Mouse (Mus musculus) ES-E14 (cell line): ENCODE measurements around the gene Eya2. TPM values are rescaled to one million over a fixed set of nuclear protein-coding genes. Genes with fewer than 3 reads are reported as not detected.
A peak's percentile ranks its signal among the peaks of the same experiment; 100 is the strongest.
"Not testable (repeated sequence)": the region's sequence is repeated elsewhere in the genome, so short reads cannot be mapped to it uniquely, and the experiment has no call there.

Experiments used
- DNase-seq: peaks from one replicate; pipeline ENCODE4 v3.0.0-alpha.2; 2013; ENCODE audit warnings: low read depth, low spot score
- H3K27ac ChIP-seq: 2 replicates; pipeline ENCODE4 v1.5.1; 2012; ENCODE audit warnings: low read depth, mild to moderate bottlenecking, low read length, moderate library complexity, mixed read lengths; ENCODE audit not compliant: poor library complexity, insufficient read depth, severe bottlenecking
- H3K36me3 ChIP-seq: 2 replicates; pipeline ENCODE4 v1.6.1; 2012; ENCODE audit warnings: mild to moderate bottlenecking, low read length, moderate library complexity, mixed read lengths; ENCODE audit not compliant: control insufficient read depth, poor library complexity, insufficient read depth, severe bottlenecking
- H3K4me1 ChIP-seq, 2 experiments: fragments of 150-350 bp in 1 of 2; sonication (generic) in 1 of 2; 2 replicates each; pipeline ENCODE4 v1.6.1; 2012; ENCODE audit warnings: low read length in 2 of 2, mild to moderate bottlenecking in 1 of 2, mixed read lengths in 1 of 2; ENCODE audit not compliant: control insufficient read depth in 2 of 2, insufficient read depth in 2 of 2, poor library complexity in 1 of 2
- H3K4me3 ChIP-seq, 2 experiments: fragments of 150-350 bp in 1 of 2; sonication (generic) in 1 of 2; 2 replicates each; pipeline ENCODE4 v1.5.1; 2012; ENCODE audit warnings: low read length in 2 of 2, low read depth in 1 of 2, mild to moderate bottlenecking in 1 of 2, mixed read lengths in 1 of 2; ENCODE audit not compliant: insufficient read depth in 1 of 2, poor library complexity in 1 of 2, severe bottlenecking in 1 of 2
- H3K9ac ChIP-seq: 2 replicates; pipeline ENCODE4 v1.6.1; 2012; ENCODE audit warnings: low read depth, mild to moderate bottlenecking, low read length, mixed read lengths; ENCODE audit not compliant: poor library complexity, insufficient read depth, severe bottlenecking
- H3K9me3 ChIP-seq: fragments of 150-350 bp; sonication (generic); 2 replicates; pipeline ENCODE4 v1.6.1; 2012; ENCODE audit warnings: low read depth, mild to moderate bottlenecking, low read length; ENCODE audit not compliant: control insufficient read depth, insufficient read depth
- CHD2 ChIP-seq: IDR thresholded peaks from 2 replicates; pipeline ENCODE4 v1.6.1; 2014; ENCODE audit warnings: mild to moderate bottlenecking, low read depth, low read length, inconsistent platforms
- HCFC1 ChIP-seq: IDR thresholded peaks from 2 replicates; pipeline ENCODE4 v1.6.1; 2012; ENCODE audit warnings: low read length, inconsistent platforms, borderline replicate concordance; ENCODE audit not compliant: insufficient read depth
- MAFK ChIP-seq: IDR thresholded peaks from 2 replicates; pipeline ENCODE4 v1.6.1; 2014; ENCODE audit warnings: mild to moderate bottlenecking, low read depth, low read length, inconsistent platforms; ENCODE audit not compliant: insufficient read depth
- ZC3H11A ChIP-seq: IDR thresholded peaks from 2 replicates; pipeline ENCODE4 v1.6.1; 2012; ENCODE audit warnings: low read depth, mild to moderate bottlenecking, inconsistent platforms, low read length, borderline replicate concordance
- ZNF384 ChIP-seq: IDR thresholded peaks from 2 replicates; pipeline ENCODE4 v1.6.1; 2012; ENCODE audit warnings: low read depth, low read length, inconsistent platforms
- in situ Hi-C, 2 experiments: fragments of 600-800 bp; cut with MboI; formaldehyde crosslinking; loops; one replicate each; pipeline ENCODE4 v1.15.1; 2025; ENCODE audit warnings: low sequenced_read_pairs in 2 of 2, inconsistent platforms in 1 of 2; ENCODE audit not compliant: unreplicated experiment in 2 of 2
- total RNA-seq: library from RNA; depleted of rRNA; stranded (reverse); fragments of 300-350 nt; gene quantifications from 2 replicates; pipeline ENCODE4 v1.2.3, GENCODE M21; 2012; rRNA removed

The Eya2 gene
- total RNA-seq, result 0.21 and 0.40 TPM in 2 replicates

DNA sequence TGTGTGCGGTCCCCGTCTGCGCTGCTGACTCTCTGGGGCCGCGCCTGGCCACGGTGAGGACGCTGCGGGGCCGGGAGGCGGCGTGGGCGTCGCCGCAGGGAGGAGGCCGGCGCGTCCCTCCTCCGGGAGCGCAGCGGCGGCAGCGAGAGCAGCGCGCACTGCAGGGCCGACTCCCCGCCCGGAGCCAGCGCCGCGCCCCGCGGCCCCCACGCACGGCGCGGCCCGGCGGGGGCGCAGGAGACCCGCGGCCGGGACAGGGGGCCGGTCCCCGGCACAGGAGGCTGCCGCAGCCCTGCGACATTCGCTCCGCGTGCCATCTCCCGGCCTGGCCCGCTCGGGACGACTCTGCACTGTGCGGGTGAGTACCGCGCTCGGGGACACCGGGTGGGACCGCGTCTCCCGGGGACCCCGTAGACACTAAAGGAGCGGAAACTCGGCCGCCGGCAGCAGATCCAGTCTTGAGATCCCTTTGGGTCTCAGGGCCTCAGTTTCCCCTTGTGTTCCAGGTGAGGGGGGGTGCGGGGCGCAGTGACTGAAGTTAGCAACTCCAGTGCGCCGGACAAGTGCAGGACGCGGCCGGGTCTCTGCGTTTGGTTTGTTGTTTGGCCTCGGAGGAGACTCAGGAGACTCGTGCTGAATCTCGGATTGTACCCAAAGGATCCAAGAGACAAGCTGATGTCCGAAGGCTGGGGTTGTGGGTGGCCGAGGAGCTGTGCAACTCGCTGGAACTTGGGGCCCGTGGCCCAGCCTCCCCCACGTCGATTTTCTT, at the start of gene Eya2:
Gene Eya2, plus strand, starts transcription at position 126 of the 769 bp plus-strand sequence.
- Histone ChIP-seq H3K9ac (peak within 1 kb of the TSS; percentile 35; the same call in 1 of the 2 replicates), H3K4me3 (peak within 1 kb of the TSS; percentile 63 to 75), H3K9me3 (no peaks in the 10 kb centered on the region), H3K27ac (no peak within 1 kb of the TSS), H3K4me1 (peaks cover 0 to 3% of the 10 kb centered on the region in 2 experiments; a peak in 1 of 4 replicates), H3K36me3 (no peaks in the 10 kb centered on the region)
- in situ Hi-C loops, result no loop called here
- DNase-seq, result no peak
- TF ChIP-seq HCFC1 (no peak), MAFK (no peak), ZNF384 (no peak), CHD2 (no peak), ZC3H11A (no peak)

DNA sequence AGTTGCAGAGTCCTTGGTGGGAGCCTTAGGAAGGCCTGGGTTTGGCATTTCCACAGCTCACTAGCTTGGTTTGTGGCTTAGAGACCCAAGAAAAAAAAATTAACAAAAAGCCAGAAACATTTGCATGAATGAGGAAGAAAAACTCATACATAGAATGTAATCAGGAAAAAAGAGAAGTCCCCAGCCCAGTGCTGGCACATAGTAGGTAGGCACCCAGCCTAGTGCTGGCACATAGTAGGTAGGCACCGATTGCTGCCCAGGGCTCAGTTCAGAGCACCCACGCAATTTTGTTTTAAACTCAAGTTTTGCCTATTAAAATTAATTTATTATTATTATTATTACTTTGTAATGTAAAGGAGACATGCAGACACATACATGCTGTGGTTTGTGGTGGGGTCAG, 49.1 kb upstream of the Eya2 start:
- H3K9ac ChIP-seq, result no peak overlapping the region
- DNase-seq, result no peak
- no peaks in the 10 kb centered on the region for H3K36me3 ChIP-seq
- no peak overlapping the region for H3K4me3 ChIP-seq
- peaks cover 0 to 5% of the 10 kb centered on the region in 2 experiments; a peak in 2 of 4 replicates for H3K4me1 ChIP-seq
- in situ Hi-C loops, result no loop called here
- TF ChIP-seq HCFC1 (no peak), ZNF384 (no peak), ZC3H11A (no peak), CHD2 (no peak), MAFK (no peak)
- H3K27ac ChIP-seq, result no peak overlapping the region
- H3K9me3 ChIP-seq, result no peaks in the 10 kb centered on the region

DNA sequence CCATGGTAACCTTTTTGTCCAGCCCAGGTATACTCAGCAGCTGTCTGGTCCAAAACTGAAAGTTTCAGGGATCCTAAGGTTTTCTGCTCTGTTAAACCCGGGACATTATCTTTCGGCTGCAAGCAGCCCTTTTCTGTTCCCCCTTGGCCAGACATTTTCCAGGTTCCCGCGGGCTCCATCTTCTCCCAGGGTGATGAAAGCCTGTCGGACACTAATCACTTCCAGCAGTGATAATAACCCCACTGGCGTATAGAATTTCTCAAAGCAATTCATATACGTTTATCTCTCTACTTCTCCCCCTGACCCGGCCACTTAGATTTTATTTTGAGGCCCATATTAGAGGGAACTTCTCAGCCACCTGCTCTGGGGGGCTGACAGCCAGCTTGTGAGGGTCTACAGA, 48.5 kb upstream of the Eya2 start:
- TF ChIP-seq ZNF384 (no peak), MAFK (no peak), CHD2 (no peak), HCFC1 (no peak), ZC3H11A (no peak)
- no peak overlapping the region for H3K4me3 ChIP-seq
- no peaks in the 10 kb centered on the region for H3K9me3 ChIP-seq
- H3K9ac ChIP-seq, result no peak overlapping the region
- no peaks in the 10 kb centered on the region for H3K36me3 ChIP-seq
- H3K4me1 ChIP-seq, result peaks cover 0 to 5% of the 10 kb centered on the region in 2 experiments; a peak in 2 of 4 replicates
- no peak for DNase-seq
- H3K27ac ChIP-seq, result no peak overlapping the region
- in situ Hi-C loops, result no loop called here

DNA sequence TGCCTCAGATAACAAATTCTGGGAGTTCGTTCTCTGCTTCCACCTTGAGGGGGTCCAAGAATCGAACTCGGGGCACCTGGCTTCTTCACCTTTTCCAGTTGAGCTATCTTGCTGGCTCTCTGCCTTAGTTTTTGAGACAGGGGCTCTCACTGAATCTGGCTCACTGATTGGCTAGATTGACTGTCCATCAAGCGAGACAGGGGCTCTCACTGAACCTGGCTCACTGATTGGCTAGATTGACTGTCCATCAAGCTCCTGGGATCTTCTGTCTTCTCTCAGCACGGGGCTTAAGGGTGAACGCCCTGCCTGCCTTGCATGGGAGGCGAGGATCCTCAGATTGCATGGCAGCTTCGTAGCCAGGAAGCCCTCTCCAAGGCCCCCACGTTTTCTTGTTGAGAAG, 47.4 kb upstream of the Eya2 start:
- in situ Hi-C loops, result no loop called here
- H3K36me3 ChIP-seq, result no peaks in the 10 kb centered on the region
- H3K9ac ChIP-seq, result no peak overlapping the region
- no peak overlapping the region for H3K27ac ChIP-seq
- peak; percentile 100 for DNase-seq
- peak overlapping the region; percentile 7 to 37; a peak in 2 of 4 replicates for H3K4me3 ChIP-seq
- H3K9me3 ChIP-seq, result no peaks in the 10 kb centered on the region
- TF ChIP-seq MAFK (no peak), ZNF384 (no peak), HCFC1 (no peak), ZC3H11A (no peak), CHD2 (peak; percentile 96)
- H3K4me1 ChIP-seq, result peaks cover 0 to 4% of the 10 kb centered on the region in 2 experiments; a peak in 2 of 4 replicates

DNA sequence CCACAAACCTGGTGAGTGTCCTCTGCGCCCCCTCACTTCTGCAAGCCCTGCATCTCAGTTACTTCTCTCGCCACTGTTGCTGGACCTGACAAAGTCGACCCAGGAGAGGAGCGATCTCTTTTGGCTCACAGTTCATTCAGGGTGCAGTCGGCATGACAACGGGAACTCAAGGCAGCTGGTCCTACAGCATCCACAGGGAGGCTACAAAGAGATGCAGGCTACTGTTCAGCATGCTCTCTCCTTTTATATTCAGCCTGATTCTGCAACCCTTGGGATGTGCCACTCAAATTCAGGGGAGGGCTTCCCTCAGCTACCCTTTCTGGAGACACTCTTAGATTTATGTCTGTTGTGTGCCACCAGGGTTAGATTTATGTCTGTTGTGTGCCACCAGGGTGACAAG, 46.2 kb upstream of the Eya2 start:
- no peak overlapping the region for H3K4me3 ChIP-seq
- no peaks in the 10 kb centered on the region for H3K36me3 ChIP-seq
- H3K9me3 ChIP-seq, result no peaks in the 10 kb centered on the region
- no peak overlapping the region for H3K27ac ChIP-seq
- H3K4me1 ChIP-seq, result no peaks in the 10 kb centered on the region
- DNase-seq, result no peak
- H3K9ac ChIP-seq, result no peak overlapping the region
- no peak for TF ChIP-seq HCFC1
- no peak for TF ChIP-seq CHD2
- no peak for TF ChIP-seq MAFK
- no peak for TF ChIP-seq ZNF384
- in situ Hi-C loops, result no loop called here

DNA sequence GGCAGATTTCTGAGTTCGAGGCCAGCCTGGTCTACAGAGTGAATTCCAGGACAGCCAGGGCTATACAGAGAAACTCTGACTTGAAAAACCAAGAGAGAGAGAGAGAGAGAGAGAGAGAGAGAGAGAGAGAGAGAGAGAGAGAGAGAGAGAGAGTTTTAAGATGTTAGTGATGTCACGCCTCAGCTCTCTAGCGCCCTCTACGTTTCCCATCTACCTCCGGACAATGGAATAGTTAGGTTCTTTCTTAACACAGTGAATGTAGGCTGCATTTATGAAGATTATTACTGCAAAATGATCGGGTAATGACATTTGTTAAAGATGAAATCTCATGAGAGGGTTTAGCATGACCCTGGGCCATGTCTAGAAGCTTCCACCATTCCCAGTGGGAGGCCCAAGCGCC, 44.4 kb upstream of the Eya2 start:
- DNase-seq, H3K27ac ChIP-seq, in situ Hi-C loops, H3K36me3 ChIP-seq, H3K4me3 ChIP-seq, H3K9me3 ChIP-seq, H3K9ac ChIP-seq, H3K4me1 ChIP-seq: not testable (repeated sequence)
